ENCODE assay signal across 9 mouse cellular contexts in genomic region chr2:180428331-180428730, GRCm38 (mm10). TPM values are rescaled to one million over a fixed set of nuclear protein-coding genes. Genes with fewer than 3 reads are reported as not detected.
A peak's percentile ranks its signal among the peaks of the same experiment; 100 is the strongest.
DNase-seq lines count a peak whose midpoint lies in the region; ATAC-seq and TF ChIP-seq lines count a peak whose summit lies in the region.
"Had no signal": no experiment of that assay in that cellular context is flagged by ENCODE, and none has a peak within 500 bp of the region (broad histone marks: within the 10 kb centered on the region; RNA-seq: fewer than 3 reads in every experiment).

No protein-coding gene starts in this region.

- TF ChIP-seq EP300 in stomach, postnatal 0 days (optimal IDR thresholded peaks at IDR 0.05), result no peak

- H3K9ac ChIP-seq in hindbrain, embryonic 11.5 days (ENCODE audit: low read depth, low read length), result no peak overlapping the region
- no peak overlapping the region for H3K9ac ChIP-seq in hindbrain, embryonic 13.5 days
- H3K9ac ChIP-seq in stomach, postnatal 0 days (ENCODE audit: low read length), result no peak overlapping the region
- H3K9ac ChIP-seq: limb, embryonic 13.5 days had no signal

- 30% methylated on average over 2 of the region's 2 CpGs for WGBS in hindbrain, embryonic 11.5 days
- 27% methylated on average over 2 of the region's 2 CpGs for WGBS in hindbrain, embryonic 13.5 days
- 27% methylated on average over 2 of the region's 2 CpGs for WGBS in stomach, postnatal 0 days

- H3K4me3 ChIP-seq in hindbrain, embryonic 11.5 days (ENCODE audit: low read depth, low read length), result no peak overlapping the region
- H3K4me3 ChIP-seq in hindbrain, embryonic 13.5 days, result no peak overlapping the region
- H3K4me3 ChIP-seq in stomach, postnatal 0 days (ENCODE audit: low read depth, low read length), result no peak overlapping the region
- H3K4me3 ChIP-seq: limb, embryonic 13.5 days had no signal

- no peak overlapping the region for H3K4me2 ChIP-seq in hindbrain, embryonic 11.5 days (replicated peaks; ENCODE audit: low read depth, low read length)
- no peak overlapping the region for H3K4me2 ChIP-seq in hindbrain, embryonic 13.5 days
- no peak overlapping the region for H3K4me2 ChIP-seq in stomach, postnatal 0 days (replicated peaks; ENCODE audit: low read depth)
- H3K4me2 ChIP-seq: limb, embryonic 13.5 days had no signal

- H3K9me3 ChIP-seq in hindbrain, embryonic 11.5 days (ENCODE audit: control insufficient read depth, low read length), result no peaks in the 10 kb centered on the region
- no peaks in the 10 kb centered on the region for H3K9me3 ChIP-seq in hindbrain, embryonic 13.5 days
- no peaks in the 10 kb centered on the region for H3K9me3 ChIP-seq in stomach, postnatal 0 days (ENCODE audit: control insufficient read depth, low read length)
- H3K9me3 ChIP-seq: limb, embryonic 13.5 days had no signal

- intact Hi-C loops in heart, postnatal 25 days (cut with DNase I), result no loop called here

- H3K27ac ChIP-seq in hindbrain, embryonic 11.5 days (ENCODE audit: low read depth, low read length), result no peak overlapping the region
- no peak overlapping the region for H3K27ac ChIP-seq in hindbrain, embryonic 13.5 days
- H3K27ac ChIP-seq in stomach, postnatal 0 days (replicated peaks), result no peak overlapping the region
- H3K27ac ChIP-seq: limb, embryonic 13.5 days had no signal

- no peak for ATAC-seq in hindbrain, embryonic 11.5 days (ENCODE audit: low FRiP score)
- no peak for ATAC-seq in hindbrain, embryonic 13.5 days (ENCODE audit: low FRiP score)
- ATAC-seq in stomach, postnatal 0 days (ENCODE audit: low FRiP score, low TSS enrichment), result no peak

- no peaks in the 10 kb centered on the region for H3K27me3 ChIP-seq in hindbrain, embryonic 11.5 days (ENCODE audit: control insufficient read depth, insufficient read depth, low read length)
- H3K27me3 ChIP-seq in hindbrain, embryonic 13.5 days, result peaks cover 5% of the 10 kb centered on the region; the same call in 1 of the 2 replicates
- no peaks in the 10 kb centered on the region for H3K27me3 ChIP-seq in stomach, postnatal 0 days (ENCODE audit: control insufficient read depth, insufficient read depth, low read length)

- no peaks in the 10 kb centered on the region for H3K4me1 ChIP-seq in hindbrain, embryonic 11.5 days (replicated peaks; ENCODE audit: control insufficient read depth, insufficient read depth, low read length)
- H3K4me1 ChIP-seq in hindbrain, embryonic 13.5 days (replicated peaks), result 0 out of 2 replicates have a peak, but pooled peaks cover 2% of the 10 kb centered on the region
- no peaks in the 10 kb centered on the region for H3K4me1 ChIP-seq in stomach, postnatal 0 days (replicated peaks; ENCODE audit: control insufficient read depth, insufficient read depth)

- peak; percentile 65 for TF ChIP-seq CTCF in stomach, postnatal 0 days (IDR thresholded peaks at IDR 0.05; ENCODE audit: low read depth)

- no peaks in the 10 kb centered on the region for H3K36me3 ChIP-seq in hindbrain, embryonic 11.5 days (ENCODE audit: control insufficient read depth, insufficient read depth, low read length)
- no peaks in the 10 kb centered on the region for H3K36me3 ChIP-seq in hindbrain, embryonic 13.5 days
- no peaks in the 10 kb centered on the region for H3K36me3 ChIP-seq in stomach, postnatal 0 days (ENCODE audit: control insufficient read depth, insufficient read depth, low read length)
- H3K36me3 ChIP-seq: limb, embryonic 13.5 days had no signal

- peak; percentile 61 for DNase-seq in hindbrain, embryonic 11.5 days (ENCODE audit: low spot score)
- peak; percentile 25 for DNase-seq in right cerebral cortex, postnatal 4 days
- no peak for DNase-seq in right cerebral cortex, adult 18-20 months
- DNase-seq in embryo, embryonic 11 days, result peak; percentile 53
- DNase-seq in stomach, postnatal 0 days (ENCODE audit: low spot score), result no peak
- DNase-seq in testis, postnatal 14 days (ENCODE audit: low spot score), result no peak
- no peak for DNase-seq in heart, postnatal 25 days (ENCODE audit: low spot score)

RNA-seq across cellular contexts. Expression of gene Slco4a1, which starts 27.7 kb away (rescaled TPM):
- 3.3 and 3.9 TPM in 2 replicates for polyA plus RNA-seq in hindbrain, embryonic 11.5 days (2014; fragmentation: Nextera tagmentation; extraction: Ambion mirVana)
- 1.9 and 2.2 TPM in 2 replicates for polyA plus RNA-seq in hindbrain, embryonic 13.5 days (2015; fragmentation: Nextera tagmentation; extraction: Ambion mirVana)
- polyA plus RNA-seq in stomach, postnatal 0 days (2015; fragmentation: Nextera tagmentation; extraction: Ambion mirVana), result 4.2 and 5.6 TPM in 2 replicates
- not detected for total RNA-seq in heart, postnatal 25 days (2021)

Comparison
In these comparisons a context has a peak if more than half of its experiments do, and no peak if none do; other contexts are left out.
1. DNase-seq: peak in hindbrain, embryonic 11.5 days (single experiment), right cerebral cortex, postnatal 4 days (single experiment) and embryo, embryonic 11 days (single experiment); none in right cerebral cortex, adult 18-20 months (single experiment), stomach, postnatal 0 days (single experiment), testis, postnatal 14 days (single experiment) and heart, postnatal 25 days (single experiment).